9 mouse cellular contexts compared by ENCODE assay signal in genomic region chr5:146229869-146230650, GRCm38 (mm10). TPM values are rescaled to one million over a fixed set of nuclear protein-coding genes. Genes with fewer than 3 reads are reported as not detected.
DNase-seq lines count a peak whose midpoint lies in the region; ATAC-seq lines count a peak whose summit lies in the region.
"Had no signal": no experiment of that assay in that cellular context is flagged by ENCODE, and none has a peak within 500 bp of the region (broad histone marks: within the 10 kb centered on the region; RNA-seq: fewer than 3 reads in every experiment).

No protein-coding gene starts in this region.

- no peaks in the 10 kb centered on the region for H3K9me3 ChIP-seq in forebrain, embryonic 14.5 days (replicated peaks; ENCODE audit: control insufficient read depth, low read length)
- no peaks in the 10 kb centered on the region for H3K9me3 ChIP-seq in liver, embryonic 13.5 days (replicated peaks)

- H3K36me3 ChIP-seq in forebrain, embryonic 14.5 days (ENCODE audit: control insufficient read depth, insufficient read depth, low read length): no peaks in the 10 kb centered on the region
- no peaks in the 10 kb centered on the region for H3K36me3 ChIP-seq in liver, embryonic 13.5 days

- peak overlapping the region; percentile 88 for H3K9ac ChIP-seq in forebrain, embryonic 14.5 days (ENCODE audit: low read length)
- H3K9ac ChIP-seq in liver, embryonic 13.5 days: peak overlapping the region; percentile 95

- peak; percentile 19 for DNase-seq in embryo, embryonic 10.5 days (ENCODE audit: low spot score)
- no peak for DNase-seq in embryo, embryonic 10 days (ENCODE audit: low spot score)
- peak; percentile 33 for DNase-seq in 3T3-L1 (ENCODE audit: low read depth, low spot score)
- DNase-seq in forebrain, embryonic 14.5 days (ENCODE audit: low spot score): no peak
- DNase-seq in liver, embryonic 13.5 days: no peak
- no peak for DNase-seq in T-cell, adult 2 months (ENCODE audit: low spot score)
- DNase-seq in Muller cell, postnatal 12 days (ENCODE audit: inconsistent ontology term): no peak
- DNase-seq in left cerebral cortex, adult 18-20 months (ENCODE audit: low spot score in 2 of 2): no peak

- 58% methylated on average over 17 of the region's 17 CpGs for WGBS in forebrain, embryonic 14.5 days
- 50% methylated on average over 17 of the region's 17 CpGs for WGBS in liver, embryonic 13.5 days (ENCODE audit: insufficient replicate concordance)

- H3K4me1 ChIP-seq in forebrain, embryonic 14.5 days (ENCODE audit: control insufficient read depth, insufficient read depth, low read length): peaks cover 10% of the 10 kb centered on the region
- peaks cover 34% of the 10 kb centered on the region for H3K4me1 ChIP-seq in liver, embryonic 13.5 days (replicated peaks)

- no peaks in the 10 kb centered on the region for H3K27me3 ChIP-seq in forebrain, embryonic 14.5 days (replicated peaks; ENCODE audit: control insufficient read depth, insufficient read depth, low read length)
- no peaks in the 10 kb centered on the region for H3K27me3 ChIP-seq in liver, embryonic 13.5 days

- ATAC-seq in forebrain, embryonic 14.5 days: peak; percentile 7
- ATAC-seq in liver, embryonic 13.5 days (ENCODE audit: low read depth): no peak

- peak overlapping the region; percentile 80 for H3K4me2 ChIP-seq in forebrain, embryonic 14.5 days (ENCODE audit: low read length)
- H3K4me2 ChIP-seq in liver, embryonic 13.5 days: peak overlapping the region; percentile 83

- H3K27ac ChIP-seq in forebrain, embryonic 14.5 days (ENCODE audit: low read depth, low read length): peak overlapping the region; percentile 97; the same call in 1 of the 2 replicates
- peak overlapping the region; percentile 92 for H3K27ac ChIP-seq in liver, embryonic 13.5 days

- H3K4me3 ChIP-seq in forebrain, embryonic 14.5 days (ENCODE audit: low read depth, low read length): peak overlapping the region; percentile 72
- peak overlapping the region; percentile 91 for H3K4me3 ChIP-seq in liver, embryonic 13.5 days (replicated peaks)

RNA-seq across cellular contexts. Expression of gene Cdk8, which starts 1.0 kb away (rescaled TPM):
- polyA plus RNA-seq in forebrain, embryonic 14.5 days (2014; fragmentation: Nextera tagmentation; extraction: Ambion mirVana): 15.9 and 18.9 TPM in 2 replicates
- polyA plus RNA-seq in liver, embryonic 13.5 days (2015; fragmentation: Nextera tagmentation; extraction: Ambion mirVana): 19.9 and 20.4 TPM in 2 replicates
- 10 to 100 TPM; 43.2 to 44.0 TPM for total RNA-seq in left cerebral cortex, adult 18-20 months (2021)

RNA-seq across cellular contexts. Expression of gene Rnf6, which starts 8.7 kb away (rescaled TPM):
- polyA plus RNA-seq in forebrain, embryonic 14.5 days (2014; fragmentation: Nextera tagmentation; extraction: Ambion mirVana): 18.9 and 22.8 TPM in 2 replicates
- polyA plus RNA-seq in liver, embryonic 13.5 days (2015; fragmentation: Nextera tagmentation; extraction: Ambion mirVana): 21.3 and 28.2 TPM in 2 replicates
- 10 to 100 TPM; 69.1 to 75.4 TPM for total RNA-seq in left cerebral cortex, adult 18-20 months (2021)

RNA-seq across cellular contexts. Expression of gene 1700001J03Rik, which starts 45.0 kb away (rescaled TPM):
- not detected in 2 replicates for polyA plus RNA-seq in forebrain, embryonic 14.5 days (2014; fragmentation: Nextera tagmentation; extraction: Ambion mirVana)
- not detected in 2 replicates for polyA plus RNA-seq in liver, embryonic 13.5 days (2015; fragmentation: Nextera tagmentation; extraction: Ambion mirVana)
- under 1 TPM; 0.88 to 0.91 TPM for total RNA-seq in left cerebral cortex, adult 18-20 months (2021)
- total RNA-seq: common myeloid progenitor, adult 5-6 weeks had no signal

RNA-seq across cellular contexts. Expression of gene Gm6309, which starts 59.5 kb away (rescaled TPM):
- not detected in 2 replicates for polyA plus RNA-seq in forebrain, embryonic 14.5 days (2014; fragmentation: Nextera tagmentation; extraction: Ambion mirVana)
- not detected in 2 replicates for polyA plus RNA-seq in liver, embryonic 13.5 days (2015; fragmentation: Nextera tagmentation; extraction: Ambion mirVana)
- total RNA-seq in left cerebral cortex, adult 18-20 months (2021): not detected
- total RNA-seq: common myeloid progenitor, adult 5-6 weeks had no signal

Comparison
In these comparisons a context has a peak if more than half of its experiments do, and no peak if none do; other contexts are left out.
1. DNase-seq: peak in embryo, embryonic 10.5 days (single experiment) and 3T3-L1 (single experiment); none in embryo, embryonic 10 days (single experiment), forebrain, embryonic 14.5 days (single experiment), liver, embryonic 13.5 days (single experiment), T-cell, adult 2 months (single experiment), Muller cell, postnatal 12 days (single experiment) and left cerebral cortex, adult 18-20 months (0 of 2).